Comparison of ENCODE assay signal across 28 mouse cellular contexts in genomic region chr2:11659263-11659662, GRCm38 (mm10). TPM values are rescaled to one million over a fixed set of nuclear protein-coding genes. Genes with fewer than 3 reads are reported as not detected.
DNase-seq lines count a peak whose midpoint lies in the region; ATAC-seq lines count a peak whose summit lies in the region.
"Had no signal": no experiment of that assay in that cellular context is flagged by ENCODE, and none has a peak within 500 bp of the region (broad histone marks: within the 10 kb centered on the region; RNA-seq: fewer than 3 reads in every experiment).

No protein-coding gene starts in this region.

- H3K4me2 ChIP-seq in hindbrain, embryonic 15.5 days: no peak overlapping the region
- H3K4me2 ChIP-seq in hindbrain, embryonic 13.5 days: no peak overlapping the region
- no peak overlapping the region for H3K4me2 ChIP-seq in midbrain, embryonic 14.5 days (ENCODE audit: low read length)
- no peak overlapping the region for H3K4me2 ChIP-seq in midbrain, embryonic 11.5 days
- H3K4me2 ChIP-seq: embryonic facial prominence, embryonic 13.5 days; heart, embryonic 15.5 days; intestine, embryonic 15.5 days; liver, embryonic 13.5 days; lung, embryonic 15.5 days; neural tube, embryonic 13.5 days had no signal

- ATAC-seq in hindbrain, embryonic 15.5 days (ENCODE audit: low FRiP score, low read depth): peak; percentile 68; the same call in 1 of the 2 replicates
- no peak; the same call in 1 of the 2 replicates for ATAC-seq in hindbrain, embryonic 13.5 days (ENCODE audit: low FRiP score)
- ATAC-seq in midbrain, embryonic 14.5 days (ENCODE audit: low FRiP score, low TSS enrichment): peak; percentile 9; the same call in 1 of the 2 replicates
- ATAC-seq in midbrain, embryonic 11.5 days (ENCODE audit: low FRiP score): no peak
- ATAC-seq: intestine, embryonic 15.5 days had no signal

- H3K4me3 ChIP-seq in hindbrain, embryonic 15.5 days: no peak overlapping the region
- no peak overlapping the region for H3K4me3 ChIP-seq in hindbrain, embryonic 13.5 days
- H3K4me3 ChIP-seq in midbrain, embryonic 14.5 days (replicated peaks; ENCODE audit: low read depth, low read length): no peak overlapping the region
- no peak overlapping the region for H3K4me3 ChIP-seq in midbrain, embryonic 11.5 days (ENCODE audit: low read depth, low read length)
- H3K4me3 ChIP-seq: embryonic facial prominence, embryonic 13.5 days; erythroblast, embryonic 14.5 days; gastrocnemius, adult 2 months; heart, embryonic 15.5 days; intestine, embryonic 15.5 days; layer of hippocampus, adult 2 months; liver, embryonic 13.5 days; lung, embryonic 15.5 days; neural tube, embryonic 13.5 days had no signal

- H3K27me3 ChIP-seq in hindbrain, embryonic 15.5 days: no peaks in the 10 kb centered on the region
- H3K27me3 ChIP-seq in hindbrain, embryonic 13.5 days: no peaks in the 10 kb centered on the region
- H3K27me3 ChIP-seq in midbrain, embryonic 14.5 days (ENCODE audit: control insufficient read depth, insufficient read depth, low read length): no peaks in the 10 kb centered on the region
- no peaks in the 10 kb centered on the region for H3K27me3 ChIP-seq in midbrain, embryonic 11.5 days (ENCODE audit: control insufficient read depth, insufficient read depth, low read length)
- H3K27me3 ChIP-seq: embryonic facial prominence, embryonic 13.5 days; heart, embryonic 15.5 days; intestine, embryonic 15.5 days; liver, embryonic 13.5 days; lung, embryonic 15.5 days; neural tube, embryonic 13.5 days had no signal

- H3K4me1 ChIP-seq in hindbrain, embryonic 15.5 days (replicated peaks): 0 out of 2 replicates have a peak, but pooled peaks cover 1% of the 10 kb centered on the region
- H3K4me1 ChIP-seq in hindbrain, embryonic 13.5 days (replicated peaks): no peaks in the 10 kb centered on the region
- H3K4me1 ChIP-seq in midbrain, embryonic 14.5 days (ENCODE audit: control insufficient read depth, insufficient read depth, low read length): no peaks in the 10 kb centered on the region
- no peaks in the 10 kb centered on the region for H3K4me1 ChIP-seq in midbrain, embryonic 11.5 days (ENCODE audit: control insufficient read depth, insufficient read depth, low read length)
- H3K4me1 ChIP-seq: heart, embryonic 15.5 days; intestine, embryonic 15.5 days; lung, embryonic 15.5 days; neural tube, embryonic 13.5 days had no signal

- H3K9me3 ChIP-seq in hindbrain, embryonic 15.5 days: no peaks in the 10 kb centered on the region
- H3K9me3 ChIP-seq in hindbrain, embryonic 13.5 days: no peaks in the 10 kb centered on the region
- H3K9me3 ChIP-seq in midbrain, embryonic 14.5 days (ENCODE audit: control insufficient read depth, low read length): no peaks in the 10 kb centered on the region
- H3K9me3 ChIP-seq in midbrain, embryonic 11.5 days (ENCODE audit: control insufficient read depth, low read length): no peaks in the 10 kb centered on the region
- H3K9me3 ChIP-seq: embryonic facial prominence, embryonic 13.5 days; heart, embryonic 15.5 days; intestine, embryonic 15.5 days; liver, embryonic 13.5 days; lung, embryonic 15.5 days; neural tube, embryonic 13.5 days had no signal

- 17% methylated on average over 2 of the region's 2 CpGs for WGBS in hindbrain, embryonic 15.5 days
- WGBS in hindbrain, embryonic 13.5 days: 44% methylated on average over 2 of the region's 2 CpGs
- WGBS in midbrain, embryonic 14.5 days: 17% methylated on average over 2 of the region's 2 CpGs
- 16% methylated on average over 2 of the region's 2 CpGs for WGBS in midbrain, embryonic 11.5 days

- no peaks in the 10 kb centered on the region for H3K36me3 ChIP-seq in hindbrain, embryonic 15.5 days
- no peaks in the 10 kb centered on the region for H3K36me3 ChIP-seq in hindbrain, embryonic 13.5 days
- no peaks in the 10 kb centered on the region for H3K36me3 ChIP-seq in midbrain, embryonic 14.5 days (ENCODE audit: control insufficient read depth, insufficient read depth, low read length)
- no peaks in the 10 kb centered on the region for H3K36me3 ChIP-seq in midbrain, embryonic 11.5 days (ENCODE audit: control insufficient read depth, insufficient read depth, low read length)
- H3K36me3 ChIP-seq: embryonic facial prominence, embryonic 13.5 days; heart, embryonic 15.5 days; intestine, embryonic 15.5 days; liver, embryonic 13.5 days; lung, embryonic 15.5 days; neural tube, embryonic 13.5 days had no signal

- H3K9ac ChIP-seq in hindbrain, embryonic 15.5 days: no peak overlapping the region
- H3K9ac ChIP-seq in hindbrain, embryonic 13.5 days: no peak overlapping the region
- H3K9ac ChIP-seq in midbrain, embryonic 14.5 days (replicated peaks; ENCODE audit: low read length): no peak overlapping the region
- no peak overlapping the region for H3K9ac ChIP-seq in midbrain, embryonic 11.5 days (ENCODE audit: low read length)
- H3K9ac ChIP-seq: embryonic facial prominence, embryonic 13.5 days; heart, embryonic 15.5 days; intestine, embryonic 15.5 days; liver, embryonic 13.5 days; lung, embryonic 15.5 days; neural tube, embryonic 13.5 days had no signal

- H3K27ac ChIP-seq in hindbrain, embryonic 15.5 days (replicated peaks): no peak overlapping the region
- H3K27ac ChIP-seq in hindbrain, embryonic 13.5 days: no peak overlapping the region
- H3K27ac ChIP-seq in midbrain, embryonic 14.5 days (replicated peaks; ENCODE audit: low read depth, low read length): no peak overlapping the region
- H3K27ac ChIP-seq in midbrain, embryonic 11.5 days (ENCODE audit: low read depth, low read length): no peak overlapping the region
- H3K27ac ChIP-seq: embryonic facial prominence, embryonic 13.5 days; gastrocnemius, adult 2 months; heart, embryonic 15.5 days; intestine, embryonic 15.5 days; layer of hippocampus, adult 2 months; liver, embryonic 13.5 days; lung, embryonic 15.5 days; neural tube, embryonic 13.5 days had no signal

- DNase-seq in midbrain, embryonic 14.5 days: peak; percentile 17
- DNase-seq in midbrain, embryonic 11.5 days (ENCODE audit: low spot score, missing footprints): no peak
- peak; percentile 25 for DNase-seq in thymus, postnatal 14 days
- DNase-seq in thymus, adult 18-20 months: no peak
- peak; percentile 53 for DNase-seq in telencephalon, adult 2 months (ENCODE audit: low read depth, low spot score)
- DNase-seq in B cell, adult 2 months: no peak
- DNase-seq: adrenal gland, postnatal 10 days; cerebellum, adult 8-10 months; cerebellum, postnatal 36 days; embryo, embryonic 11 days; gastrocnemius, adult 2 months; heart, postnatal 36 days; kidney, postnatal 25 days; liver, embryonic 13.5 days; lung, postnatal 36 days had no signal

RNA-seq across cellular contexts. Expression of gene Il2ra, which starts 16.7 kb away (rescaled TPM):
- polyA plus RNA-seq in hindbrain, embryonic 15.5 days (2015; fragmentation: Nextera tagmentation; extraction: Ambion mirVana): 0.05 and 0.08 TPM in 2 replicates
- polyA plus RNA-seq in hindbrain, embryonic 13.5 days (2015; fragmentation: Nextera tagmentation; extraction: Ambion mirVana): 0.04 TPM in 1 of 2 replicates, not detected in the other
- polyA plus RNA-seq in midbrain, embryonic 14.5 days (2014; fragmentation: Nextera tagmentation; extraction: Ambion mirVana): not detected in 2 replicates
- not detected in 2 replicates for polyA plus RNA-seq in midbrain, embryonic 11.5 days (2014; fragmentation: Nextera tagmentation; extraction: Ambion mirVana)
- polyA plus RNA-seq: embryonic facial prominence, embryonic 13.5 days; kidney, embryonic 14.5 days; limb, embryonic 14.5 days; liver, embryonic 13.5 days; stomach, embryonic 16.5 days had no signal

RNA-seq across cellular contexts. Expression of gene Gm17490, which starts 33.2 kb away (rescaled TPM):
- not detected in 2 replicates for polyA plus RNA-seq in hindbrain, embryonic 15.5 days (2015; fragmentation: Nextera tagmentation; extraction: Ambion mirVana)
- polyA plus RNA-seq in hindbrain, embryonic 13.5 days (2015; fragmentation: Nextera tagmentation; extraction: Ambion mirVana): not detected in 2 replicates
- polyA plus RNA-seq in midbrain, embryonic 14.5 days (2014; fragmentation: Nextera tagmentation; extraction: Ambion mirVana): not detected in 2 replicates
- polyA plus RNA-seq in midbrain, embryonic 11.5 days (2014; fragmentation: Nextera tagmentation; extraction: Ambion mirVana): not detected in 2 replicates
- polyA plus RNA-seq: embryonic facial prominence, embryonic 13.5 days; erythroblast, embryonic 14.5 days; gonadal fat pad, adult 2 months; heart, embryonic 15.5 days; intestine, embryonic 15.5 days; kidney, embryonic 14.5 days; limb, embryonic 14.5 days; liver, embryonic 13.5 days; lung, embryonic 15.5 days; neural tube, embryonic 13.5 days; stomach, embryonic 16.5 days had no signal

RNA-seq across cellular contexts. Expression of gene Il15ra, which starts 45.8 kb away (rescaled TPM):
- polyA plus RNA-seq in hindbrain, embryonic 15.5 days (2015; fragmentation: Nextera tagmentation; extraction: Ambion mirVana): 1.4 and 1.8 TPM in 2 replicates
- 0.75 and 0.82 TPM in 2 replicates for polyA plus RNA-seq in hindbrain, embryonic 13.5 days (2015; fragmentation: Nextera tagmentation; extraction: Ambion mirVana)
- polyA plus RNA-seq in midbrain, embryonic 14.5 days (2014; fragmentation: Nextera tagmentation; extraction: Ambion mirVana): 0.62 and 0.64 TPM in 2 replicates
- 0.26 and 0.87 TPM in 2 replicates for polyA plus RNA-seq in midbrain, embryonic 11.5 days (2014; fragmentation: Nextera tagmentation; extraction: Ambion mirVana)
- polyA plus RNA-seq: erythroblast, embryonic 14.5 days had no signal

RNA-seq across cellular contexts. Expression of gene Rbm17, which starts 55.3 kb away (rescaled TPM):
- polyA plus RNA-seq in hindbrain, embryonic 15.5 days (2015; fragmentation: Nextera tagmentation; extraction: Ambion mirVana): 123 and 127 TPM in 2 replicates
- 141 and 142 TPM in 2 replicates for polyA plus RNA-seq in hindbrain, embryonic 13.5 days (2015; fragmentation: Nextera tagmentation; extraction: Ambion mirVana)
- polyA plus RNA-seq in midbrain, embryonic 14.5 days (2014; fragmentation: Nextera tagmentation; extraction: Ambion mirVana): 118 and 125 TPM in 2 replicates
- polyA plus RNA-seq in midbrain, embryonic 11.5 days (2014; fragmentation: Nextera tagmentation; extraction: Ambion mirVana): 187 and 205 TPM in 2 replicates

Comparison
In these comparisons a context has a peak if more than half of its experiments do, and no peak if none do; other contexts are left out.
1. ATAC-seq: peak in hindbrain, embryonic 15.5 days (single experiment) and midbrain, embryonic 14.5 days (single experiment); none in hindbrain, embryonic 13.5 days (single experiment) and midbrain, embryonic 11.5 days (single experiment).
2. DNase-seq: peak in midbrain, embryonic 14.5 days (single experiment), thymus, postnatal 14 days (single experiment) and telencephalon, adult 2 months (single experiment); none in midbrain, embryonic 11.5 days (single experiment), thymus, adult 18-20 months (0 of 2) and B cell, adult 2 months (0 of 2).